Mouse (Mus musculus) lung, postnatal 10 days (tissue): ENCODE measurements at regions not wholly inside any gene's neighbourhood (a gene's known extent, or its start where the extent isn't known, plus 50 kb on each side); places are given as distances from the start of the nearest gene placed in this dataset.
"Not testable (repeated sequence)": the region's sequence is repeated elsewhere in the genome, so short reads cannot be mapped to it uniquely, and the experiment has no call there.

Source experiments
- DNase-seq: peaks from one replicate; pipeline ENCODE4 v3.0.0; 2021

DNA sequence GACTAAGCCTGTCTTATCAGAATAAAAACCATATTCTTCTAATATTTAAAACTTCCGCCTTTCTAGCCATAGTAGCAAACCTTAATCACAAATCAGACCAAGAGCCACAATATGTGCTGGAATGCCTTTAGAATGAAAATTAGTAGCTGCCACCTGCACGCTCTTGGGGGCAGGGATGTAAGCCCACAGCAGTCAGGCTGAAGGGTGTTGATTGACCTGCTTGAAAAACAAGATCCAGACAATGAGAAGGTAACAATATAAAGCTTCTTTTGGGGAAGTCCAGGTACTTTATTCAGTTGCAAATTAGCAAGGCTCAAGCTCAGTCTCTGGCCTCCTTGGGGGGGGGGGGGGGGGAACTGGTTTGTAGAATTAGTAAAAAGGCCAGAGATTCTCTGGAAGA is 222.3 kb upstream of the Ell2 start:
- not testable (repeated sequence) for DNase-seq

DNA sequence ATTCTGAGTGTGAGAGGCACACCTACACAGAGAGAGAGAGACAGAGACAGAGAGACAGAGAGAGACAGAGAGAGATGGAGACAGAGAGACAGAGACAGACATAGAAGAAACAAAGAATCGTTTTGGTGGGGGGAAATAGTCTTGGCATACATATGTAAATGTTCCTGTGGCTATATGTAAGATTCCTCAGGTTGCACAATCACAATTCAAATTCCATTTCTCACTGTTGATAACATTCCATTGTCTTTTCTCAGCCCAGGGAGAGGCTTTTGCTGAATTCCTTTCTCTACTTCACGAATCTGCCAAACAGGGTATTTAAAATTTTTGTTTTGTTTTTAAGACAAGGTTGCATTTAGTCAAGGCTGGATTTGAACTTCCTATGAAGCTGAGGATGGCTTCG is 205.0 kb upstream of the Ell2 start:
- no peak for DNase-seq

- no peak for DNase-seq
Observed at GRCm38 (mm10) chr13:75503394-75503793, 203.2 kb upstream of the Ell2 start.

GRCm38 (mm10) chr13:75514315-75515020 is 192.1 kb upstream of the Ell2 start:
- peak; percentile 32 for DNase-seq

- DNase-seq = no peak
Observed at GRCm38 (mm10) chr13:75523293-75524278, 183.0 kb upstream of the Ell2 start.

DNA sequence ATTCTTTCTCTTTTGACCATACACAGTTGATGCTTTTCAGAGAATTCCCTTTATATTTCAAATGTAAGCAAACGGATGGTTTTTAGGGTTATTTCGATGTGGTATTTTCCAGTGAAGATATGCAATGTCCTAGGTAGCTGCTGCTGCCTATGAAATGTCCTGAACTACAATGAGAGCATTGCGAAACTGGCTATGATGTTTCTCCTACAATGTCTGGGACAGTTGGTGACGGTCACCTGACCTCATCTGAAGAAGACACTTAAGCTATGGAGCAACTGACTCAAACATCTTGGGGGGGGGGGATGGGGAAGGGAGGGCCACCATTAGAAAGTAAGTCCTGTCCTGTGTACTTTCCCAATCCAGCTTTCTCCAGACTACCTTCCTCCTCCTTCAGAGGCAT is 182.1 kb upstream of the Ell2 start:
- no peak for DNase-seq

GRCm38 (mm10) chr13:75531566-75531965 is 175.0 kb upstream of the Ell2 start:
- DNase-seq = no peak

- no peak for DNase-seq
Observed at GRCm38 (mm10) chr13:75541446-75541845, 165.1 kb upstream of the Ell2 start.

DNA sequence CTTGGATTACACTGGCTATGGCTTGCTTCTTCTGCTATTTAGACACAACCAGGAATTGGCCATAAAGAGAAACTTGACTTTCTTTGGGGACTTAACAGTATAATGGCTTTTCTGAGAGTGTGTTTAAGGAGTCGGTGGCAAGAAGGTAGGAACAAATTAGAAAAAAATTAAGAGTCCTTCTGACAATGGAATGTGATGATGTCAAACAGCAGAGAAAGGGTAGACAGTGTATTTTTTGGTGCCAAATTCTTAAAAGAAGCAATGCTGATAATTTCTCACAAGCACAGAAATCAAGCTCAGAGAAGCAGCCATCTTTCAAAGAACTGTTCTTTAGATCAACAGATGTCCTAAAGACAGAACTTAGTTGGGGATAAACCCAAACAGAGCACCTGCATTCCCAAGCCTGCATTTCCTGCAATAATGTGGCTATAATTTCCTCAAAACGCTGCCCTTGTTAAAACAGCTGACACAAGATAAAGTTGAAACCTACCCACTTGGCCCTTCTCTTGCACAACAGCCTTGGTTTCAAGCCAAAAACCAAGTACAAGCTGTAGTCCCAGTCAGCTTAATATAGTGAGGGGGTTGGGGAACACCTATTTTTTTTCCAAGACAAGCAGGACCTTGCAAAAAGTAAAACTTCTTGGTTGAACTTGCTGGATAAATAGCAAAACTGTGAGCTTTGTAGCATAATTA is 164.2 kb upstream of the Ell2 start:
- DNase-seq = peak; percentile 75

DNA sequence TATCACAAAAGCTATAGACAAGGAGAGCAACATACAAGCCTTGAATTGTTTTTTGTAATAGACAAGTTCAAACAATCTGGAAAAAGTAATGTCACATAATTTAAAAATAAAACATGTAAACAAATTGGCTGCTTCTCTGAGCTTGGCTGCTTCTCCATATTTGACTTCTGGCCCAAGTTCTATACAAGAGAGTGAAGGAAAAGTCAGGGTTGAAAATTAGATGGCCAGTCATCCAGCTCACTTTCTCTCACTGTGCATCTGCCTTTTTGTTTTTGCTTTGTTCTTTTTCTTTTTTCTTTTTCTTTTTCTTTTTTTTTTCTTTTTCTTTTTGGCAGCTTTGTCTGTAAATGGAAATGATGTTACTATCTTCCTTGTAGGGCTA is 163.6 kb upstream of the Ell2 start:
- peak; percentile 4 for DNase-seq

DNA sequence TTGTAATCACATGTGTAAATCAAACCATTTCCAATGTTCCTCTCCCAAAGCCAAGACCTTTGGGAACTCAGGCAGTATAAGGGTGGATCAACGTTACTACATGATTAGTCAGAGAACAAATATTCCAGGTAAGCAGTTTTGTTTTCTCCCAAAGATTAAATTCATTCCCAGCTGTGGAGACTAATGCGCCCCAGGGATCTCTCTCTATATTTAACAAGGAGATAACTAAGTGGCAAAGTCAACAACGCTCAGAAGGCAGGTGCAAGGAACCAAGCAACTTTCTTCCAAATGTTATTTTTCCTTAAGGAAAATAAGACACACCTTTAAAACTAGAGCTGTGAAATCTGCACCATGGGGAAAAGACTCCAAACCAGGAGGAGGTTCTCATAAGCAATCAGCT is 163.0 kb upstream of the Ell2 start:
- DNase-seq = no peak

- no peak for DNase-seq
Observed at GRCm38 (mm10) chr13:75544728-75545127, 161.8 kb upstream of the Ell2 start.

- DNase-seq = no peak
Observed at GRCm38 (mm10) chr13:75547791-75548190, 158.8 kb upstream of the Ell2 start.

DNA sequence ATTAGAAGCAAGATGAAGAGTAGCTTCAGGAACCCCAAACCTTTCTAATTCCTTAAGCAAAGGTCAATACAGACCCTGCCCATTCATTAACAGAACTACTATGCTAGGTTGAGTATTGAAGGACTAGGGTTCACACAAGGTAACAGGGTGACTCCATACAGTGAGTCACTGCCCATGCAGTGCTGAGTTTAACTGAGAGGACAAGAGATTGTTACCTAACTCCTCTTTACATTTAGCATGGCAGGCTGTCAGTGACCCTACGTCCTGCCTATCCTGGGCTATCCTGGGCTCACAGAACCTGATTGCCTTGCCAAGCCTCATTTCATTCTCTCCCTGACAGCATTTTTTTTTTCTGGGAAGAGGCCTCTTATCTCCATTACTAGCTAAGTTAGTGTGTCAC is 127.6 kb upstream of the Ell2 start:
- DNase-seq = no peak

DNA sequence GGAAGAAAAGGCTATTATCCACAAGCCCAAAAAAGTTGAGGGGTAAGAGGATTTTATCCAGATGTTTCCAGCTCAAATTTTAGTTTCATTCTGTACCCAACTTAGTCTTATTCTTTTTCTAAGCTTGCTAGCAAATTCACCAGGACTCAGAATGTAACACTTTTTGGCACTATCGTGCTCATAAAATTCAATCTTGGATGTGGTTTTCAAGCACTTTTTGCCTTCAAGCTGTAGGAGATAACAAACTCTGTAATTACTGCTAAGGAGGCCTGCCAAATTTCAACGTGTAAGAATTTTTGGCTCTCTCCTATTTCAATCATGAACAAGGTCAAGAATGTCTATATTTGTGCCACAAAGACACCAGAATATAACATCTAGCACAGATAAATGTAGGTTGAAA is 115.7 kb upstream of the Ell2 start:
- no peak for DNase-seq

GRCm38 (mm10) chr13:75596856-75597255 is 109.7 kb upstream of the Ell2 start:
- no peak for DNase-seq

- no peak for DNase-seq
Observed at GRCm38 (mm10) chr13:75598186-75598585, 108.4 kb upstream of the Ell2 start.

DNA sequence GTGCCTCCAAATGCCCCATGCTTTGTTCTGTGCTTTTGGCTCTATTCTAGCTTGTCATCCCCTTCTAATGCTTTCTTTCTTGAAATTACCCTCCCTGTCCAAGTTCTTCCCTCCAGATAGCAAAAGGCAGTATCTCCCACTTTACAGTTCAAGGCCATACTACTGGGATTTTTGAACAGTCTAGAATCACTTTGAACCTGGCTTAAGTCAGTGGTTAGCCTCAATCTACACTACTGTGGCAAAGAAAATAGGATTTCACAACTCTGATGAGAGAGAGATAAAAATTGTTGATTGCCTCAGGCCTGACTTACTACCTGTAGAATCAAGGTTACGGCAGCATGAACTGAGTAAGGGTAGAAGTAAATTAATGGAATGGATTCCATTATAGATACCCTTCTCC is 107.9 kb upstream of the Ell2 start:
- DNase-seq = no peak

GRCm38 (mm10) chr13:75623229-75623628 is 83.3 kb upstream of the Ell2 start:
- no peak for DNase-seq

GRCm38 (mm10) chr13:75627405-75627804 is 79.2 kb upstream of the Ell2 start:
- DNase-seq = no peak

GRCm38 (mm10) chr13:75631048-75631447 is 75.5 kb upstream of the Ell2 start:
- no peak for DNase-seq

DNA sequence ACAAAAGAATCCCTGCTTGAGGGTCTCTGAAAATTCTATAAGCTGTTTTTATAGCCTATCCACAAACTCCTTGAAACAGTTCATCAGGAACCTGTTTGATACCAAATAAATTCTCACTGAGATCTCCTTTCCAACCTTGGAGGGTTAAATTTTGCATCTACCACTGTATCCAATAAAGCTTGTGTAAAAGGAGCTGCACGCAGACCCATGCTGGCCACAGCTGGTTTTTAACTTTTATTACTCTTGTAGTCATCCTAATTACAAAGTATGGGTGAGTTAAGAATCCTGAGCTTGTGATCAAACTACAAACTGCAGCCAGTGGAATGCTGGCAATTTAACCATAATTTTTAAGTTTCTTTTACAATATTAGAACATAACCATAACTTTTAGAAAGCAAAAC is 59.0 kb upstream of the Ell2 start:
- no peak for DNase-seq

DNA sequence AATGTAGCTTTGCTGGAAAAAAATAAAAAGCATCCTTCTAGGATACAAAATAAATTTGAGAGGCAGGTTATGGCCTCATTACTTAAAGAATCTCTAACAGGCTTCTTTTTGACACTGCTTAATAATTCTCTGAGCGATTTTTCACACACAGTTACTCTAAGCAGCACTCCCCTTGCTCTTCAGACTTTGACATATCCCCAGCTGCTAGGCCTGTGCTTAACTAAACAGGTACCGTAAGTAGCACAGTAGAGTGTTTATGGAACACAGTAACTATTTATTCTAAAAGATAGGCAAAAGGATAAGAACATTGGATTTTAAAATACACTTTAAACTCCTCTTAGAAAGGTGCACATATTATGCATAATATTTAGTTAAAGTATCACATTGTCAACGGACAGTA is 54.6 kb upstream of the Ell2 start:
- no peak for DNase-seq

- no peak for DNase-seq
Observed at GRCm38 (mm10) chr13:75652966-75653365, 53.6 kb upstream of the Ell2 start.
